Mouse (Mus musculus) hindbrain, embryonic 13.5 days (tissue): ENCODE measurements around the gene Utp6. TPM values are rescaled to one million over a fixed set of nuclear protein-coding genes. Genes with fewer than 3 reads are reported as not detected.
"Not testable (repeated sequence)": the region's sequence is repeated elsewhere in the genome, so short reads cannot be mapped to it uniquely, and the experiment has no call there.

Source experiments
- ATAC-seq: fragments of 200-750 bp; cut with Nextera tagmentation; 2 replicates; pipeline ENCODE4 v1.8.0; 2017; ENCODE audit warnings: moderate TSS enrichment; ENCODE audit not compliant: low FRiP score
- H3K27ac ChIP-seq: fragments of 300-500 bp; sonication (generic); 2 replicates; pipeline ENCODE4 v1.5.1; 2015; ENCODE audit warnings: inconsistent platforms, mild to moderate bottlenecking, moderate library complexity
- H3K27me3 ChIP-seq: fragments of 300-500 bp; sonication (generic); 2 replicates; pipeline ENCODE4 v1.6.1; 2015; ENCODE audit warnings: mild to moderate bottlenecking, inconsistent platforms
- H3K36me3 ChIP-seq: fragments of 300-500 bp; sonication (generic); 2 replicates; pipeline ENCODE4 v1.6.1; 2015; ENCODE audit warnings: mild to moderate bottlenecking, inconsistent platforms
- H3K4me1 ChIP-seq: fragments of 300-500 bp; sonication (generic); replicated peaks from 2 replicates; pipeline ENCODE4 v1.6.1; 2015; ENCODE audit warnings: inconsistent platforms
- H3K4me2 ChIP-seq: fragments of 300-500 bp; sonication (generic); 2 replicates; pipeline ENCODE4 v1.6.1; 2015; ENCODE audit warnings: inconsistent platforms, mild to moderate bottlenecking, moderate library complexity
- H3K4me3 ChIP-seq: fragments of 300-500 bp; sonication (generic); 2 replicates; pipeline ENCODE4 v1.5.1; 2015; ENCODE audit warnings: mild to moderate bottlenecking, inconsistent platforms
- H3K9ac ChIP-seq: fragments of 300-500 bp; sonication (generic); 2 replicates; pipeline ENCODE4 v1.6.1; 2015; ENCODE audit warnings: mild to moderate bottlenecking, inconsistent platforms
- H3K9me3 ChIP-seq: fragments of 300-500 bp; sonication (generic); 2 replicates; pipeline ENCODE4 v1.6.1; 2016; ENCODE audit warnings: inconsistent platforms
- WGBS: fragments of 180-500 bp; shearing (Covaris S2); methylation state at CpG from one replicate; pipeline ENCODE4 v1.1.7; 2015; 5-methylcytosine and 5-hydroxymethylcytosine counted together
- polyA plus RNA-seq: library from polyadenylated mRNA; unstranded; fragments of >200 nt; fragmentation: Nextera tagmentation; extraction: Ambion mirVana; gene quantifications from 2 replicates; pipeline ENCODE4 v1.2.1, GENCODE M21; 2015

Gene Utp6
- polyA plus RNA-seq, result 42.7 and 45.2 TPM in 2 replicates

- Histone ChIP-seq H3K4me1 (peaks cover 11% of the 10 kb centered on the region), H3K4me3 (peak within 1 kb of the TSS; percentile 65), H3K9ac (peak within 1 kb of the TSS; percentile 73), H3K36me3 (peaks cover 25% of the 10 kb centered on the region), H3K9me3 (no peaks in the 10 kb centered on the region), H3K27ac (peak within 1 kb of the TSS; percentile 46), H3K27me3 (no peaks in the 10 kb centered on the region), H3K4me2 (peak within 1 kb of the TSS; percentile 75)
- WGBS, result under 1% methylated on average over 46 of the region's 46 CpGs
- ATAC-seq, result peak; percentile 96
Measured at GRCm38 (mm10) chr11:79962125-79962876, at the start of gene Utp6. Gene Utp6 (minus strand): TSS chr11:79962390.

DNA sequence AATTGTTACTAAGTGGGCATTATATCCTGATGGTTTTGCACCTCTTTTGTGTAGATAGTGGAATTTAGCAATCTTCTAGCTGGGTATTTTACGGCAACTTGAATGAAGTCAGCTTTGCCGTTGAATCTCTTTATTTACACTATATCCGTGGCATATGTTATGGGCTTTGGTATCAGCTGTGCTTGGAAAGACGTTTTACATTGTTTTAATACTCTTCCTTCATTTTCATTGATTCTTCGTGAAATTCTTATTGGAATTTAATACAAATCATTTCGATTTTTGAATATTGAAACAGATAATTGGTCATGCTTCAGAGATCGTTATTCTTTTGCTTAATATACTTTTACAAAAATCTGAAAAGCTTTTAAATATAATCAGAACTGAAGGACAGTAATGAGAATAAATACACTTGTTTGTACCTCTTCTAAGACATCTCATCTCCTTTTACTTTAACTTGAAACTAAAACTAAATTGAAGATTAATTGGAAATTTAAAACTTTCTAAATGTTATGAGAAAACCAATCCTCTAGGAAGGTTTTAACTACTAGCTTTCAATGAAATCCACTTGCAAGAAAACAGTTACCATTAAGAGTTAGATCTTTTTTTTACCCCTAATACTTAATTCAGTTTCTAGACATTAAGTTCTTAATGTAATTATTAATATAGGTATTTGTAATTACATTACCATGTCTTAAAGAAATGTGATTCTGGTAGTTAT is 32.2 kb upstream of the Utp6 start:
- H3K27me3 ChIP-seq, result no peaks in the 10 kb centered on the region
- 5% methylated on average over 7 of the region's 7 CpGs for WGBS
- ATAC-seq, result no peak
- H3K9me3 ChIP-seq, result no peaks in the 10 kb centered on the region
- H3K36me3 ChIP-seq, result peaks cover 14% of the 10 kb centered on the region
- H3K4me3 ChIP-seq, result peak overlapping the region; percentile 98
- H3K9ac ChIP-seq, result peak overlapping the region; percentile 94
- peak overlapping the region; percentile 76 for H3K4me2 ChIP-seq
- no peak overlapping the region for H3K27ac ChIP-seq
- peaks cover 11% of the 10 kb centered on the region for H3K4me1 ChIP-seq

DNA sequence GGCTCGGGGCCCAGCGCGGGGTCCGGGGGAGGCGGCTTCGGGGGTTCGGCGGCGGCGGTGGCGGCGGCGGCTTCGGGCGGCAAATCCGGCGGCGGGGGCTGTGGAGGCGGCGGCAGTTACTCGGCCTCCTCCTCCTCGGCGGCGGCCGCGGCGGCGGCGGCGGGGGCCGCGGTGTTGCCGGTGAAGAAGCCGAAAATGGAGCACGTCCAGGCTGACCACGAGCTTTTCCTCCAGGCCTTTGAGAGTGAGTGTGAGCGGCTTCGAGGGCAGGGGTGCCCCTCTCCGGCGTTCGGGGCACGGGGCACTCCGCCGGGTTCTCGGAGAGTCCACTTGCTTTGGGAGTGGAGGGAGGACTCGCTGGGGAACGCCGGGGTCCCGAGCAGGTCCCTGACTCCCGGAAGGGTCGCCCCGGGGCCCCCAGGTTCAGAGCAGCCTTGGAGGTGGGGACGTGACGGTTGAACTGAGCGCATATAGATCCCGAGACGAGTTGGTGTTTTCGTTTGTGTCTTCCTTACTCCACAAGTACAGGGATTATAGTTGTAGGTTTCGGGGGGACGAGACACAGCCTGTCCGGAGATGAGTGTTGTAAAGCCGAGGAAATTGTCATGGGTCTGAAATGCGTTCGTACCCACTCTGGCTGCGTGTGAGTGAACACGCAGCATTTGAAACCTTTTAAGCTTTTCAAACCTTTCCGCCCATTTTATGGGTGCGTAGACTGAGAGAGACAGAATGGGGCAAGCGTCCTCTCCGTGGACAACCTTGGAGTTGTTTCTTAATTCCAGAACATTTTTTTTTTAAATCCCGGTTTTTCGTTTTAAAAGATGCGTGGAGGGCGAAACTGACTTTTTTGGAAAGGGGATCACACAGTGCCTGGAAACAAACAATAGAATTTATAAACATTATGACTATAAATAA is 31.4 kb upstream of the Utp6 start:
- peak overlapping the region; percentile 94 for H3K9ac ChIP-seq
- peak; percentile 61 for ATAC-seq
- H3K9me3 ChIP-seq, result no peaks in the 10 kb centered on the region
- H3K27ac ChIP-seq, result peak overlapping the region; percentile 99
- H3K36me3 ChIP-seq, result peaks cover 14% of the 10 kb centered on the region
- under 1% methylated on average over 41 of the region's 74 CpGs for WGBS
- peak overlapping the region; percentile 76 for H3K4me2 ChIP-seq
- peaks cover 11% of the 10 kb centered on the region for H3K4me1 ChIP-seq
- no peaks in the 10 kb centered on the region for H3K27me3 ChIP-seq
- H3K4me3 ChIP-seq, result peak overlapping the region; percentile 98

GRCm38 (mm10) chr11:79992592-79993355 is 30.6 kb upstream of the Utp6 start, which contains the start of gene Suz12:
Gene Suz12 (plus strand): TSS chr11:79993106.
- Histone ChIP-seq H3K4me1 (peaks cover 11% of the 10 kb centered on the region), H3K36me3 (peaks cover 10% of the 10 kb centered on the region), H3K9ac (peak within 1 kb of the TSS; percentile 94), H3K9me3 (no peaks in the 10 kb centered on the region), H3K4me3 (peak within 1 kb of the TSS; percentile 98), H3K27me3 (no peaks in the 10 kb centered on the region), H3K27ac (peak within 1 kb of the TSS; percentile 99), H3K4me2 (peak within 1 kb of the TSS; percentile 80)
- ATAC-seq, result peak; percentile 99
- WGBS, result under 1% methylated on average over 58 of the region's 74 CpGs

DNA sequence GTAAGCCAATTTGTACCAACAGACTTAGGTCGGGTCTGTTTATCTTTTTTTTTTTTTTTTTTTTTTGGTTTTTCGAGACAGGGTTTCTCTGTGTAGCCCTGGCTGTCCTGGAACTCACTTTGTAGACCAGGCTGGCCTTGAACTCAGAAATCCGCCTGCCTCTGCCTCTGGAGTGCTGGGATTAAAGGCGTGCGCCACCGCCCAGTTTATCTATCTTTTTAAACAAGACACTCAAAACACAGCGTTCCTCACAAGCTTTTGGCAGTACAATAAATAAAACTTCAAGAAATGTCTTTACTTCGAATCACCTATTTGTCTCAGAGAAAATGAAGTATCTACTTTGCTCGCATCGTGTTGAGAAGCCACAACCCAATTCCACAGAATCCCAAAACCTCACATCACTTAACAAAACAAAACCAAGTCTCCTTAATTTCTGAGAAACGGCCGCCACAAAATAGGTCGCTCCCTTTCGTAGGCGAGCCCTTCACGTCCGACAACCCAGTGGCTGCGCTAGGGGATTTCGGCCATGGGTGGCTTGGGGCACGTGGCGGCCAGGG is 29.9 kb upstream of the Utp6 start:
- Histone ChIP-seq H3K27me3 (no peaks in the 10 kb centered on the region), H3K4me1 (peaks cover 11% of the 10 kb centered on the region), H3K4me3 (peak overlapping the region; percentile 98), H3K9ac (peak overlapping the region; percentile 77), H3K27ac (peak overlapping the region; percentile 99), H3K4me2 (peak overlapping the region; percentile 80), H3K36me3 (peaks cover 8% of the 10 kb centered on the region), H3K9me3 (no peaks in the 10 kb centered on the region)
- 32% methylated on average over 20 of the region's 21 CpGs for WGBS
- ATAC-seq, result no peak

- H3K9me3 ChIP-seq, result no peaks in the 10 kb centered on the region
- ATAC-seq, result no peak
- peaks cover 11% of the 10 kb centered on the region for H3K4me1 ChIP-seq
- H3K36me3 ChIP-seq, result peaks cover 6% of the 10 kb centered on the region
- H3K27me3 ChIP-seq, result no peaks in the 10 kb centered on the region
- H3K4me3 ChIP-seq, result no peak overlapping the region
- H3K9ac ChIP-seq, result no peak overlapping the region
- H3K27ac ChIP-seq, result no peak overlapping the region
- no peak overlapping the region for H3K4me2 ChIP-seq
- WGBS, result 95% methylated on average over 5 of the region's 5 CpGs
Measured at GRCm38 (mm10) chr11:79991600-79991999, 29.4 kb upstream of the Utp6 start.

GRCm38 (mm10) chr11:79990120-79990519 is 27.9 kb upstream of the Utp6 start:
- Histone ChIP-seq H3K4me1 (peaks cover 10% of the 10 kb centered on the region), H3K27me3 (no peaks in the 10 kb centered on the region), H3K9me3 (no peaks in the 10 kb centered on the region), H3K27ac (no peak overlapping the region), H3K4me3 (no peak overlapping the region), H3K36me3 (no peaks in the 10 kb centered on the region), H3K9ac (no peak overlapping the region), H3K4me2 (no peak overlapping the region)
- WGBS, result 98% methylated on average over 2 of the region's 2 CpGs
- ATAC-seq, result no peak

GRCm38 (mm10) chr11:79987896-79988295 is 25.7 kb upstream of the Utp6 start:
- Histone ChIP-seq H3K27ac (no peak overlapping the region), H3K4me1 (peaks cover 4% of the 10 kb centered on the region; the same call in 1 of the 2 replicates), H3K27me3 (no peaks in the 10 kb centered on the region), H3K36me3 (no peaks in the 10 kb centered on the region), H3K4me2 (no peak overlapping the region), H3K9me3 (no peaks in the 10 kb centered on the region), H3K4me3 (no peak overlapping the region), H3K9ac (no peak overlapping the region)
- 91% methylated on average over 3 of the region's 3 CpGs for WGBS
- ATAC-seq, result no peak

GRCm38 (mm10) chr11:79986886-79987285 is 24.7 kb upstream of the Utp6 start:
- Histone ChIP-seq H3K9me3 (no peaks in the 10 kb centered on the region), H3K27ac (no peak overlapping the region), H3K36me3 (no peaks in the 10 kb centered on the region), H3K9ac (no peak overlapping the region), H3K27me3 (no peaks in the 10 kb centered on the region), H3K4me1 (no peaks in the 10 kb centered on the region), H3K4me2 (no peak overlapping the region), H3K4me3 (no peak overlapping the region)
- WGBS, result 97% methylated on average over 4 of the region's 4 CpGs
- ATAC-seq, result no peak

- not testable (repeated sequence) for H3K27ac ChIP-seq, H3K9ac ChIP-seq, H3K4me2 ChIP-seq, H3K4me3 ChIP-seq, H3K36me3 ChIP-seq, H3K9me3 ChIP-seq, ATAC-seq
- Histone ChIP-seq H3K27me3 (peaks cover 20% of the 10 kb centered on the region), H3K4me1 (peaks cover 15% of the 10 kb centered on the region)
- 95% methylated on average over 4 of the region's 4 CpGs for WGBS
Measured at GRCm38 (mm10) chr11:79977747-79978146, 15.6 kb upstream of the Utp6 start.

DNA sequence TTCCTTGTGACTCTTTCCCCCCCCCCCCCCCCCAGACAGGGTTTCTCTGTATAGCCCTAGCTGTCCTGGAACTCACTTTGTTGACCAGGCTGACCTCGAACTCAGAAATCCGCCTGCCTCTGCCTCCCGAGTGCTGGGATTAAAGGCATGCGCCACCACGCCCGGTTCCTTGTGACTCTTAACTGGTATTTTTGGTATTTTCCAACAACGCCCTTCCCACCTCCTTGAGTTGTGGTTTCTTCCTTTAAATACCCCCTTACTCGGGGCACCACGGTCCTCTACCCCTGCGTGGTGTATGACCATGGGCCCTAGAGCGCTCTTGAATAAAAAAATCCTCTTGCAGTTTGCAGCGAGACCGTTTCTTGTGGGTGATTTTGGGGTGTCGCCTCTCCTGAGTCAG is 14.9 kb upstream of the Utp6 start:
- WGBS, result 95% methylated on average over 14 of the region's 14 CpGs
- H3K9ac ChIP-seq, H3K4me3 ChIP-seq, H3K27ac ChIP-seq, H3K9me3 ChIP-seq, H3K4me2 ChIP-seq, H3K36me3 ChIP-seq, ATAC-seq: not testable (repeated sequence)
- H3K27me3 ChIP-seq, result peaks cover 20% of the 10 kb centered on the region
- H3K4me1 ChIP-seq, result peaks cover 15% of the 10 kb centered on the region
